Mouse (Mus musculus) CH12.LX (cell line): Measurements from ENCODE around the gene Casr.

Source experiments
- CTCF ChIP-seq, 2 experiments: IDR thresholded peaks in 1 of 2; conservative IDR thresholded peaks in 1 of 2; 2 replicates each; pipeline ENCODE4 v1.5.1; 2011 to 2012; ENCODE audit warnings: low read depth in 2 of 2, low read length in 2 of 2, improper control_type of control experiment in 1 of 2, inconsistent platforms in 1 of 2, mild to moderate bottlenecking in 1 of 2, moderate library complexity in 1 of 2
- EP300 ChIP-seq: IDR thresholded peaks from 2 replicates; pipeline ENCODE4 v1.6.1; 2011; ENCODE audit warnings: low read length, improper control_type of control experiment
- GABPA ChIP-seq: IDR thresholded peaks from 2 replicates; pipeline ENCODE4 v1.6.1; 2012; ENCODE audit warnings: low read depth, low read length, improper control_type of control experiment, inconsistent platforms; ENCODE audit not compliant: insufficient replicate concordance
- MXI1 ChIP-seq: IDR thresholded peaks from 2 replicates; pipeline ENCODE4 v1.6.1; 2011; ENCODE audit warnings: mild to moderate bottlenecking, low read depth, low read length, improper control_type of control experiment
- NRF1 ChIP-seq: IDR thresholded peaks from 2 replicates; pipeline ENCODE4 v1.6.1; 2014; ENCODE audit warnings: low read depth, mild to moderate bottlenecking, inconsistent platforms, low read length, improper control_type of control experiment, moderate library complexity
- POLR2A ChIP-seq: IDR thresholded peaks from 2 replicates; pipeline ENCODE4 v1.6.1; 2011; ENCODE audit warnings: low read depth, mild to moderate bottlenecking, improper control_type of control experiment, low read length
- TCF12 ChIP-seq: IDR thresholded peaks from 2 replicates; pipeline ENCODE4 v1.6.1; 2014; ENCODE audit warnings: low read depth, mild to moderate bottlenecking, inconsistent platforms, low read length, improper control_type of control experiment

DNA sequence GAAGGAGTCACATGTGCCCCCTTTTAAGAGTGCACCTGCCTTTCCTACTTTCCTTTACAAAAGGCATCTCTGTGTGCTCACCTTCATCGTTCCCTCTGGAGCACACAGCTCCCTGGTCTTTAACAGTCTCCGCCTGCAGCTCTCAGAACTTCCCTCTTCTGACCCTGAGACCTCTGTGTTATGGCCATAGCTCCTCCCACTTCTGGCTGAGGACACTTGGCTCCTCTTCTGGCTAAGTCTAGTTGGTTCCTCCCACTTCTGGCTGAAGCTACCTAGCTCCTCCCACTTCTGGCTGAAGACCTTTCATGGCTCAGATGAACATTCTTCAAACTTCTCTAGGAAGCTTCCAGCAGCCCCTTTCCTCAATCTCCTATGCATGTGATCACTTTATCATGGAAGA, 59.7 kb downstream of the Casr start:
- TF ChIP-seq POLR2A (no peak), EP300 (no peak), GABPA (no peak), NRF1 (no peak), TCF12 (no peak), CTCF (conservative IDR thresholded peaks at IDR 0.05 in 1 of 2, IDR thresholded peaks at IDR 0.05 in 1 of 2; ENCODE audit: low read depth in 2 of 2, low read length in 2 of 2) (no peak), MXI1 (no peak)
